Mouse (Mus musculus) limb, embryonic 13.5 days (tissue): ENCODE results near the gene Bcan. TPM values are rescaled to one million over a fixed set of nuclear protein-coding genes. Genes with fewer than 3 reads are reported as not detected.

Experiments
- ATAC-seq: fragments of 200-750 bp; cut with Nextera tagmentation; 2 replicates; pipeline ENCODE4 v1.8.0; 2017; ENCODE audit warnings: low read depth, moderate number of reproducible peaks, moderate TSS enrichment; ENCODE audit not compliant: low FRiP score
- H3K27ac ChIP-seq: fragments of 300-500 bp; sonication (generic); 2 replicates; pipeline ENCODE4 v1.5.1; 2015; ENCODE audit warnings: inconsistent platforms, mild to moderate bottlenecking, moderate library complexity
- H3K27me3 ChIP-seq: fragments of 300-500 bp; sonication (generic); 2 replicates; pipeline ENCODE4 v1.6.1; 2015; ENCODE audit warnings: mild to moderate bottlenecking, inconsistent platforms
- H3K36me3 ChIP-seq: fragments of 300-500 bp; sonication (generic); 2 replicates; pipeline ENCODE4 v1.6.1; 2015; ENCODE audit warnings: inconsistent platforms, mild to moderate bottlenecking, moderate library complexity
- H3K4me1 ChIP-seq: fragments of 300-500 bp; sonication (generic); 2 replicates; pipeline ENCODE4 v1.6.1; 2015; ENCODE audit warnings: inconsistent platforms
- H3K4me2 ChIP-seq: fragments of 300-500 bp; sonication (generic); replicated peaks from 2 replicates; pipeline ENCODE4 v1.6.1; 2015; ENCODE audit warnings: inconsistent platforms, mild to moderate bottlenecking, moderate library complexity
- H3K4me3 ChIP-seq: fragments of 300-500 bp; sonication (generic); 2 replicates; pipeline ENCODE4 v1.5.1; 2015; ENCODE audit warnings: moderate library complexity, mild to moderate bottlenecking, inconsistent platforms
- H3K9ac ChIP-seq: fragments of 300-500 bp; sonication (generic); 2 replicates; pipeline ENCODE4 v1.6.1; 2015; ENCODE audit warnings: mild to moderate bottlenecking, inconsistent platforms
- H3K9me3 ChIP-seq: fragments of 300-500 bp; sonication (generic); 2 replicates; pipeline ENCODE4 v1.6.1; 2016; ENCODE audit warnings: inconsistent platforms
- WGBS: fragments of 180-500 bp; shearing (Covaris S2); methylation state at CpG from one replicate; pipeline ENCODE4 v1.1.7; 2015; 5-methylcytosine and 5-hydroxymethylcytosine counted together
- polyA plus RNA-seq: library from polyadenylated mRNA; unstranded; fragments of >200 nt; fragmentation: Nextera tagmentation; extraction: Ambion mirVana; gene quantifications from 2 replicates; pipeline ENCODE4 v1.2.1, GENCODE M21; 2015

Bcan gene
- polyA plus RNA-seq, 1 experiment from 2014 or later: 0.57 TPM

DNA sequence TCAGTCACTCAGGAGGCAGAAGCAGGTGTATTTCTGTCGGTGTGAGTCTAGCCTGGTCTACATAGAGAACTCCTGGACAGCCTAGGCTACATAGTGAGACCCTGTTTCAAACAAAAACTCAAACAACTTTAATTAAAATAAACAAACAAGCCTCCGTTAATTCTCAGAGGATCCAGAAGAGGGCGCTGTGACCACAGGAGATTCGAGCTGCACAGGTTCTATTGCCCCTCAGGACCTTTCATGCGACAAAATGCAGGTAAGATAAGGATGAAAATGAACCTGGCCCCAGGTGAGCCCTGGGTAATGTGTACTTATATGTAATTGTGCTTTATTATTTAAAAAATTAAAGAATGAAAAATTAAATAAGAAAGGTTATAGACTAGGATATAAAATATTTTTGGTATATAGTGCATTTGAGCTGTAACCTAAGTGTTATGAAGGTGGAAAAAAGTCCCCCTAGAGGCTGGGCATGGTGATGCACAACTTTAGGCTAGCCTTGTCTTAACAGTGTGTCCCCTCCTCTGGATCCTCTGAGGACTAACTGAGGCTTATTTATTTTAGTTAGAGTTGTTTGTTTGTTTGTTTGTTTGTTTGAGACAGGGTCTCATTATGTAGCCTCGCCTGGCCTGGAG lies 10.7 kb upstream of the Bcan start:
- no peak overlapping the region for H3K4me3 ChIP-seq
- 12% methylated on average over 6 of the region's 6 CpGs for WGBS
- no peaks in the 10 kb centered on the region for H3K4me1 ChIP-seq

DNA sequence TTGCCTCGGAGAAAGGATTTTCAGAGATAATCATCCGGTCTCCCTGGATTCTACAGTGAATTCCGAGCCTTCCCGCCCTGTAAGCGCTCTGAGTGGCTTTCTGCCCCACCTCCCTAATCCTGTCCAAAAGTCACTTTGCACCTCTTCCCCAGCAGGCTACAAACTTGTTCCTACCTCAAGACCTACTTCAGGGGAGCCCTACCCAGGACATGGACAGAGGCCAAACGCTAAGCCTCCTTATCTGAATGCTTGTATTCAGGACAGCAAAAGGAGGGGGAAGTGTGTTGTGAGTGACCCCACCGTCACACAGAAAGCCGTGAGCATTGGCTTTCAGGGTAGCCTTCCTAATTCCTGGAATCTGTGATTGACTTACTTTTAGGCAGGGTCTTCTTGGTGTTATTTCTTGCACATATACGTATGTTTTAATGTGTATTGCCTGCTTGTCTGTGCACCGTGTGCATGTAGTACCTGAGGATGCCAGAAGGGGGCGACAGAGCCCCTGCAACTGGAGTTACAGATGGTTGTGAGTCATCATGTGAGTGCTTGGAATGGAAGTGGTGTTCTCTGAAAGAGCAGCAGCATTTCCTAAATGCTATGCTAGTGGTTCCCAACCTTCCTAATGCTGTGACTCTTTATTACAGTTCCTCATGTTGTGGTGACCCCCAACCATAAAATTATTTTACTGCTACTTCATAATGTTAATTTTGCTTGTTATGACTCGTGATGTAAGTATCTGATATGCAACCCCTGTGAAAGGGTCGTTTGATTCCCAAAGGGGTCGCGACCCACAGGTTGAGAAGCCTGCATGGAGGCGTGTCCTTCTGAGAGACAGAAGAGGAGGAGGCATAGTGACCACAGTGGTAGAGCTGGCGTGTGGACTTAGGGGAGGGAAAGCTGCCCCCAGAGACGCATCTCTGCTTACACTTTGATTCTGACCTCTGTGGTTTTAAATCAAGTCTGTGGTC lies 6.1 kb upstream of the Bcan start:
- H3K4me1 ChIP-seq: peaks cover 8% of the 10 kb centered on the region
- no peak overlapping the region for H3K9ac ChIP-seq
- no peak for ATAC-seq
- H3K4me2 ChIP-seq: no peak overlapping the region
- WGBS: 74% methylated on average over 18 of the region's 18 CpGs
- H3K27ac ChIP-seq: no peak overlapping the region
- peaks cover 11% of the 10 kb centered on the region for H3K9me3 ChIP-seq
- H3K4me3 ChIP-seq: no peak overlapping the region
- H3K36me3 ChIP-seq: no peaks in the 10 kb centered on the region
- H3K27me3 ChIP-seq: peaks cover 67% of the 10 kb centered on the region

More for the DNA sequence above, 10.7 kb upstream of the Bcan start:
- Histone ChIP-seq H3K9me3 (peaks cover 6% of the 10 kb centered on the region; the same call in 1 of the 2 replicates), H3K4me2 (no peak overlapping the region), H3K27ac (no peak overlapping the region), H3K36me3 (no peaks in the 10 kb centered on the region), H3K27me3 (peaks cover 30% of the 10 kb centered on the region), H3K9ac (no peak overlapping the region)
- ATAC-seq: no peak

DNA sequence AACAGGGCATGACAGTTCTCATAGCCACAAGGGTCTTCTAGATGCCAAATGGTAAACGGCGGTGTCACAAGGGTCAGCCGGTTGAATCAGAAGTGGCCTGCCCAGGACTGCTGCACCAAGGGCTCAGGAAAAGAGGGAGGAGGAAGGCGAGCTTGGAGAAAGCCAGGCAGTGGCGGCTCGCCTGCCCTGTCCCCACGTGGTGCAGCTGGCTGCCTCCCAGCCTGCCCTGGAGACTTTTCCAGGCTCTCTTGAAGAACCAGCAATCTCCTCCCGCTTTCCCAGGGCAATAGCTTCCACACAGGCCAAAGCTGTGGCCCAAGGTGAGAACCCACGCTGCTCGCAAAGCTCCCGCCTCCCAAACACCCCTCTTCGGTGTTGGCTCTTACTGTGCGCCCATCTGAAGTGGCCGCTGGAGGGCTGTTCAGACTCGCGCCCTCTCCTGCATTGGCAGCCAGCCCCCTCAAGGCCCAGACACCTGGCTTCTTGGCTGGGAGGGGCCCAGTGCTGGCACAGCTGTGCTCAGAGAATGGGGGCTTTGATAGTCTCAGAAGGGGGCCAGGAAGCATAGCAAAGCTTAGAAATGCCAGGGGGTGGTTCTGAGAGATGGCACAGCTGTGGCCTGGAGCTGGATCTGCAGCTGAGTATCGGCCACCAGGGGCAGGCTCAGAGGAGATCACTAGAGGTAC lies 2.4 kb upstream of the Bcan start:
- 0 out of 2 replicates have a peak overlapping the region, but pooled peaks have one; percentile 2 for H3K4me3 ChIP-seq
- ATAC-seq: no peak

DNA sequence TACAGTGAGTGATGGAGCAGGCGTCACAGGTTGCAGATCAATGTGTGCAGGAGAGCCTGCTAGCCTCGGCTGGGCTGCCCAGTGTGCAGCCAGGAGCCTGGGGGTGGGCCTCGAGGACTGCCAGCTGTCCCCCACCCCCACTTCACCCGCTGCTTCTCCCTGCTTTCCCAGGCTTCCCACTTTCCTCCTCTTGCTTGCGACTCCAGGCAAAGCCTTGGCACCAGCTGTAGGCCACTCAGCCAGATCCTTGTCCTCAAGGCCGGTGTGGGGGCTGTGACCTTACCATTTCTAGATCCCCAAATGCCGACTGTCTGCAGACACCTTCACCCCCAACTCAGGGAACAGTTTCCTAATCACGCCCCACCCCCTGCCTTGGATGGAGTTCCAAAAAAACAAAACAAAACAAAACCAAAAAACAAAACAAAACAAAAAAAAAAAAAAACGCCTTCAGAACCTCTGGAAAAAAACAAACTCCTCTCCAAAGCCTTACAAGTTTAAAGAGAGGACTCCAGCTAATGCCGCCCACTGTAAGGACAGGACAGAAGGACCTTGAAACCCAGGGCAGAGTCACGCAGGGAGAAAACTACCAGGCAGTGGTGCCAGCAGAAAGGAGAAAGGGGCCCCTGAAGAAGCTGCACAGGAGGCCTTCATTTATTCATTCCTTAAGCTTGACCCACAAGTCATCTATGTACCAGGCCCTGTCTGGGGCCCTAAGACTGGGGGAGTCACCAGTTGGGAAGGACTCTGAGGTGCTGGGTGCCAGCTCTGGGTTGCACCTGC lies 976 bp upstream of the Bcan start:
- H3K4me3 ChIP-seq: peak overlapping the region; percentile 48; the same call in 1 of the 2 replicates
- no peak overlapping the region for H3K9ac ChIP-seq
- no peak overlapping the region for H3K27ac ChIP-seq
- 12% methylated on average over 11 of the region's 11 CpGs for WGBS
- no peaks in the 10 kb centered on the region for H3K36me3 ChIP-seq
- H3K27me3 ChIP-seq: peaks cover 99% of the 10 kb centered on the region
- H3K4me1 ChIP-seq: peaks cover 34% of the 10 kb centered on the region
- ATAC-seq: no peak
- H3K9me3 ChIP-seq: peaks cover 6% of the 10 kb centered on the region
- H3K4me2 ChIP-seq: peak overlapping the region; percentile 76

More for the DNA sequence above, 2.4 kb upstream of the Bcan start:
- Histone ChIP-seq H3K36me3 (no peaks in the 10 kb centered on the region), H3K4me1 (peaks cover 26% of the 10 kb centered on the region), H3K27ac (no peak overlapping the region), H3K9ac (no peak overlapping the region), H3K4me2 (0 out of 2 replicates have a peak overlapping the region, but pooled peaks have one; percentile 14), H3K27me3 (peaks cover 90% of the 10 kb centered on the region), H3K9me3 (peaks cover 11% of the 10 kb centered on the region)
- WGBS: 3% methylated on average over 17 of the region's 17 CpGs

DNA sequence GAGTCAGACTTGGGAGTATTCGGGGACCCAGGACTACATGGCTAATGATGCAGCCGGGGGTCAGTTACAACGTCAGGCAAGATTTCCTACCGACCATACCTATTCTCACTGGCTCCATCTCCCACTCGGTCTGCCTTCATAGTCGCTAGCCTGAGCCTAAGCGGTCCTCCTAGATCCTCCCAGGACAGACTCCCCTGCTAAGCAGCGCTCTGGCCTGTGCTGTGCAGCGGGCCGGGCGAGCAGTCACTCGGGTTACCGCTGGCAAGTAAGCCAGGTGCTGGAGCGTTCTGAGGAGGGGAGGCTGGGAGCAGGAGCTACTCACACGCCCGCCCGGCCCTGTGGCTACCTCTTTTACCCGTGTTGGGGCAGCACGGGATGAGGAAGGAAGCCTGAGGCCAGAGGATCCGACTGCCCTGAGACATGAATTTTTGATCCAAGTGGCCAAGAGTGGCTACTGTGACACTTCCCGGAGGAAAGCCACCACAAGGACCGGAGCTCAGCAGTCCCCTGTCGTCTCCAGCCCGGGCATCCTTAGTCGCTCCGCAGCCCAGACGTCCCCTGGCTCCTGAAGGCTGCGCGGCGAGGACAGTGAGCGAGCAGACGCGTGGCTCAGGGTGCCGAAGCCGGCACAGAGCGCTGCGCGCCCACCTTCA lies 661 bp downstream of the Bcan start:
- 1% methylated on average over 38 of the region's 38 CpGs for WGBS
- no peak overlapping the region for H3K27ac ChIP-seq
- H3K9ac ChIP-seq: no peak overlapping the region
- peaks cover 34% of the 10 kb centered on the region for H3K4me1 ChIP-seq
- H3K4me2 ChIP-seq: peak overlapping the region; percentile 76
- H3K27me3 ChIP-seq: peaks cover 100% of the 10 kb centered on the region
- ATAC-seq: no peak
- H3K36me3 ChIP-seq: no peaks in the 10 kb centered on the region
- peaks cover 5% of the 10 kb centered on the region for H3K9me3 ChIP-seq
- peak overlapping the region; percentile 48 for H3K4me3 ChIP-seq

DNA sequence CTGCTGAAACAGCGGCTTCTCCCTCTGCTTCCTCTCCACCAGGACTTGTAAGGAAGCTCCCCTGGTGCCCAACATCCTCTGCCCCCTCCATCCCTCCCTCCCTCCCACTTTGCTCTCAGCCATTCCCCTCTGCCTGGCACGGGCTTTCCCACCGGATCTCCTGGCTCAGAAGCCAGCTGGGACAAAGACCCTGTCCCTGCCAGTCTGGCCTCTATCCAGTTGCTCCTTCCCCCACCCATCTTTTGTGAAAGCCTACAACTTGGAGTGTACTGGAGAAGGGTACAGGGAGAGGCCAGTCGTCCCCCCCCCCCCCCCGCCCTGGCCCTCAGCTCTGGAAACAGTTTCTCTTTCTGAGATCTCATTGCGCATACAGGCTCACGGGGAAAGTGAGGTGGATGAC lies 1.3 kb downstream of the Bcan start:
- 6% methylated on average over 7 of the region's 7 CpGs for WGBS
- Histone ChIP-seq H3K9ac (no peak overlapping the region), H3K27ac (no peak overlapping the region), H3K9me3 (peaks cover 5% of the 10 kb centered on the region), H3K4me2 (no peak overlapping the region), H3K27me3 (peaks cover 100% of the 10 kb centered on the region), H3K36me3 (no peaks in the 10 kb centered on the region), H3K4me3 (peak overlapping the region; percentile 48; the same call in 1 of the 2 replicates), H3K4me1 (peaks cover 34% of the 10 kb centered on the region)
- ATAC-seq: no peak

DNA sequence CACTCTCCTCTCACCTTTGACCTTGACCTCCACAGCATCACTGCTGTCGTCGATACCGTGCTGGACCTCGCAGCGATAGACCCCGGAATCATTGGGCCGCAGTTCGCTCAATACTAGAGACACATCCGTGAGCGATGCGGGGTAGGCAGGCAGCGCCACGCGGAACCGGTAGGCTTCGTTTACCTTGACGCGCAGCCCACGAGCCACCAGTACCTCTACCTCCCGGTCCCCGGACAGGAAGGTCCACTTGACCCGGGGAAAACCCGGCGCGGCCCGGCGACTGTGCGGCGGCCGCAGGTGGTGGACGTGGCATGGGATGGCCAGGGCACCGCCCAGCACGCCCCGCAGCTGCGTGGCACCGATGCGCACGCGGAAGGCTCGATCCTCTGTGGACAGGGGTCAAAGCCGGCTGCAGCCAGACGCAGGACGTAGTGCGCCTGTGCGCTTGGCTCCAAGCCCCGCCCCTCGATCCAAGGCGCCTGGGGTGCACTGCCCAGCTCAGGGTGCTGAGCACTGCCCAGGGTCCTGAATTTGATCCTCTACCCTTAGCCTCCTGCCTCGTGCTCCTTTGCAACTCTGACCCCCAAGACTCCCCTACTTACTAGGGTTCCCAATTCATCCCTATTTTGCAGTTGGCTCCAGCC lies 2.9 kb downstream of the Bcan start:
- Histone ChIP-seq H3K36me3 (no peaks in the 10 kb centered on the region), H3K4me2 (peak overlapping the region; percentile 62), H3K27me3 (peaks cover 100% of the 10 kb centered on the region), H3K4me1 (peaks cover 27% of the 10 kb centered on the region), H3K9me3 (no peaks in the 10 kb centered on the region), H3K4me3 (peak overlapping the region; percentile 39), H3K27ac (no peak overlapping the region), H3K9ac (0 out of 2 replicates have a peak overlapping the region, but pooled peaks have one; percentile 39)
- ATAC-seq: no peak
- WGBS: 1% methylated on average over 49 of the region's 49 CpGs

DNA sequence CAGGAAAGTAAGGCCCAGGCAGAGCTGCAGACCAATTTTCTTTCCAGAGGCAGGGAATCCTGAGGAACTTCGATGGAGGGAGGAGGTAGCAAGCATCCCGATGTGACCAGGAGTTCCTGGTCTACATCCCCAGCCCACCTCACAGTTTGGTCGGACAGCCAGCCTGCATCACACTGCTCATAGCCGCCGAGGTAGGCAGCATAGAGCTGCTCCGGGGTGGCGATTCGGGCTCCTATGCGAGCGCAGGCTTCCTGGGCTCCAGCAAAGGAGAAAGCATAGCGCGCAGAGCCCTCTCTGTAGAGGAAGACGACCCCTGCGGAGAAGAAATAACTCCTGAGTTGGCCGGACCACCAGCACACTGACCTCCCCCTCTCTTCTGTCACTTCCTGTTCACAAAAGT lies 3.6 kb downstream of the Bcan start:
- H3K27ac ChIP-seq: no peak overlapping the region
- H3K9ac ChIP-seq: no peak overlapping the region
- H3K4me2 ChIP-seq: peak overlapping the region; percentile 62; the same call in 1 of the 2 replicates
- no peak for ATAC-seq
- H3K36me3 ChIP-seq: no peaks in the 10 kb centered on the region
- peak overlapping the region; percentile 39 for H3K4me3 ChIP-seq
- WGBS: under 1% methylated on average over 15 of the region's 15 CpGs
- peaks cover 26% of the 10 kb centered on the region for H3K4me1 ChIP-seq
- H3K27me3 ChIP-seq: peaks cover 100% of the 10 kb centered on the region
- H3K9me3 ChIP-seq: no peaks in the 10 kb centered on the region

DNA sequence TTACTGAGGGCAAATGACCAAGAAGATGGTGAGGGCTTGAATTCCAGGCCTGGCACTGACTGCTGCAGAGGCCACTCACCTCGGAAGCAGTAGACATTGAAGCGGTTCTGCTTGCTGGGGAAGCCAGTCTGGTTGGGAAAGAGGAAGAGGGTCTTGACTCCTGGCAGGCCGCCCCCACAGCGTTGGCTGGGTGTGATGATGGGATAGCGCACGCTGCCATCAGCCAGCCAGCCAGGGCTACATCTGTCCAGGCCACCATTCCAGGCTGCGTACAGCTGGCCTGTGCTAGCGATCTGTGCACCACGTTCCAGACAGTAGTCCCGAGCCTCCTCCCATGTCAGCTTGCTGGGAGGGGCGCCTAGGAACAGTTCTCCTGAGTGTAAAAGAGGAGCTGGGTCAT lies 4.7 kb downstream of the Bcan start:
- H3K27ac ChIP-seq: no peak overlapping the region
- WGBS: 23% methylated on average over 11 of the region's 11 CpGs
- peaks cover 20% of the 10 kb centered on the region for H3K4me1 ChIP-seq
- peaks cover 100% of the 10 kb centered on the region for H3K27me3 ChIP-seq
- H3K36me3 ChIP-seq: no peaks in the 10 kb centered on the region
- H3K9ac ChIP-seq: no peak overlapping the region
- no peaks in the 10 kb centered on the region for H3K9me3 ChIP-seq
- no peak overlapping the region for H3K4me2 ChIP-seq
- no peak for ATAC-seq
- no peak overlapping the region for H3K4me3 ChIP-seq

DNA sequence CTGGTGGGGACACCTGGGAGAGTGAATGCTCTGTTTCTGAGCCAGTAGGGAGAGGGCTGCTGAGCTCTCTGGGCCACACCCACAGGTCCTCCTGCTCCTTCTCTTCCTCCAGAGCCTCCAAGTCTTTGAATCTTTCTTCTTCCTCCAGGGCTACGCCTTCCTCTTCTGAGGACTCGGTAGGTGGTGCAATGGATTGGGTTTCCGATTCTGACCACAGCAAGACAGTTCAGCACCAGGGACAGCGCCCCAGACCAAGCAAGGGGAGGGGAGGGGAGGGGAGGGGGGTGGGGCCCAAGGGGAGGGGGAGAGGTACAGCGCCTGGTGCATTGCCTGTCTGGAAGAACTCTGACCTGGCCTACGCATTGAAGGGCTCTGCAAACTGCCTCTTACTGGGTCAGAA lies 6.6 kb downstream of the Bcan start:
- WGBS: 0% methylated on average over 5 of the region's 6 CpGs
- H3K27ac ChIP-seq: no peak overlapping the region
- no peak overlapping the region for H3K4me3 ChIP-seq
- H3K27me3 ChIP-seq: peaks cover 100% of the 10 kb centered on the region
- no peak overlapping the region for H3K9ac ChIP-seq
- no peaks in the 10 kb centered on the region for H3K36me3 ChIP-seq
- H3K4me2 ChIP-seq: no peak overlapping the region
- ATAC-seq: no peak
- no peaks in the 10 kb centered on the region for H3K9me3 ChIP-seq
- peaks cover 9% of the 10 kb centered on the region for H3K4me1 ChIP-seq
